Mouse (Mus musculus) cerebellum, adult 11 months (tissue): ENCODE data around the gene Cand1.

Source experiments
- DNase-seq: peaks from one replicate; pipeline ENCODE4 v3.0.0; 2022

Gene Cand1

GRCm38 (mm10) chr10:119206309-119206932 is 33.4 kb downstream of the Cand1 start:
- DNase-seq: no peak

- DNase-seq: no peak
Observed at GRCm38 (mm10) chr10:119205229-119205628, 34.6 kb downstream of the Cand1 start.

GRCm38 (mm10) chr10:119204334-119204946 is 35.4 kb downstream of the Cand1 start:
- no peak for DNase-seq

- no peak for DNase-seq
Observed at GRCm38 (mm10) chr10:119199864-119200263, 40.0 kb downstream of the Cand1 start.

- no peak for DNase-seq
Observed at GRCm38 (mm10) chr10:119198186-119198880, 41.5 kb downstream of the Cand1 start.

GRCm38 (mm10) chr10:119197621-119198150 is 42.2 kb downstream of the Cand1 start:
- DNase-seq: no peak

DNA sequence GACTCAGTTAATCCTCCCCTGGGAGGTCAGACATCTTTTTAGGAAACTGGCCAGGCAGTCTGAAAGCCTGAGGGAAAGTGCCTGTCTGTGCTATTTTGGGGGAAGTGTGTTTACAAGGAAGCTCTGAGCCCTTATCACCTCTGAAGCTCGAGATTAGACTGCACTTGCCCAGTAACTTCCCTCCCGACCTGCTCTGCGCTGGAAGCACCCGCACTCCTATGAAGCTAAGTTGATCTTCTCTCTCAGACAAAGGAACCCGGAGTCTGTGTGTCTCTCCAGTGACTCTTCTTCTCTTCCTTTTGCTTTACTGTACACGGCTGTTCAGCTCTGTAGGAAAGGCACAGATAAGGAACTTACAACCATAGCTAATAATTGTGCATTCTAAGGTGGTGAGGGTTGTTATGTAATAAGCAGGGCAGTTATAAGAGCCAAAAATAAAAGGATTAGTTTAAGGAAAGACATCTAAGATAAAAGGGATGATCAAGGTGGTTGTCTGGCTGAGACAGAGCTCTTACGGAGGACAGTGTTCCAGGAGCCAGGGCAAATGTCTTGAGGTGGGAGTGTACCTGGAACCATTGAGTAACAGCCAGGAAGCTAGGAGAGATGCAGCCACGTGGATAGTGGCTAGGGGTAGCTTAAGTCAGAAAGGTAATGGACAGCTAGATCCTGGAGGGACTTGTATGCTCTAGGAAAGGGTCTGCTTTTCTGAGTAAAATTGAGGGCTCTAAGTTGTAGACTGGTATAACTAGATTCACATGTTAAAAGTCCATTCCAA is 47.1 kb downstream of the Cand1 start:
- DNase-seq: no peak

DNA sequence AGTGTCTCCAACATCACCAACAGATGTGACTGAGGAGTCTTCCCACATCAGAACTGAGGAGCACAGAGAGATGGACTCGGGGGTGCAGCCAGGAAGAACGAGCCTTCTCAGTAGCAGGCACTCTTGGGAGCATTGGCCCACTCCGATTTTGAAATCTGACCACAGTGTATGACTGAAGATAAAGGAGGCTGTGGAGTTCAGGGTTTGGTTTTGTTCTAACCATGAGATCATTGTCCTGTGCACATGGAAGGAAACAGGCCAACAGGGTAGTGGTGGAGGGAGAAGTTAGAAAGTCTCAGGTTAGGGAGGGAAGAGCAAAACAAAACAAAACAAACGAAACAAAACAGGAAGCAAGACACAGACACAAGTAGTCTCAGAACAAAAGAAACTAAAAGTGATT is 52.1 kb downstream of the Cand1 start:
- no peak for DNase-seq

GRCm38 (mm10) chr10:119169656-119170055 is 70.2 kb downstream of the Cand1 start:
- no peak for DNase-seq

DNA sequence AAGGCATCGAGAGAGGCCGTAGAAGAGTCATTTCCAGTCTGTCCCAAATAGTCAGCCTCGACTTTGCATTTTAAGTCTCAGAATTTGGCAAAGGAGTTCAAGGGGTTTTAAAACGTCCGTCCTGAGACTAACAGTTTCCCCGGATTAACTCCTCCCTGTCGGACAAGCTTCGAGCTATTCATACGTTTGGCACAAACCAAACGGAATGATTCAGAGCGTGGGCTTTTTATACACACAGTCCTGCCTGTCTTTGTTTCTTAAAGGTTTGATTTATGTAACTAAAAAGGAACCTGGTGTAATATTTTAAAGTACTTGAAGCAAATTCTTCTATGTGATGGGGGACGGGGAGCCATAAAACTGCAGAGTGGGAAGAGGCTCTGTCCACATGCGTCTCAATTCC is 70.6 kb downstream of the Cand1 start:
- no peak for DNase-seq

DNA sequence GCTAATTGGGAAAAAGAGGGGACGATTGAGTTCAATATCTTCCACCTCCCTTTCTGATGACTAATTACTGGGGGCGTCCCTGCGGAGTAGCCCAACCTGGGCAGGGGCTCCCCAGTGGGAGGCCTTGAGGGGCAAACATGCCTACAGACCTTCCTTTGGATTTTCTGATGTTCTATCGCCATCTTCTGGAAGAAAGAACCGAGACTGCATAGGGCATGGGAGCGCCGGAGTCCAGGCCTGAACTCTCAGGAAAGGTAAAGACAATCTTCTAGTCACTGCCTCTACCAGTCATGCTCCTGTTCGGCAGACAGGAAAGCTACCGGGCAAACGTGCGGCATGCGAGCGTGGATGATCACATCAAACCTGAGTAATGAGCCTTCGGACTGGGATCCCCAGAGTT is 71.1 kb downstream of the Cand1 start:
- DNase-seq: no peak

- DNase-seq: no peak
Observed at GRCm38 (mm10) chr10:119167858-119168257, 72.0 kb downstream of the Cand1 start.

DNA sequence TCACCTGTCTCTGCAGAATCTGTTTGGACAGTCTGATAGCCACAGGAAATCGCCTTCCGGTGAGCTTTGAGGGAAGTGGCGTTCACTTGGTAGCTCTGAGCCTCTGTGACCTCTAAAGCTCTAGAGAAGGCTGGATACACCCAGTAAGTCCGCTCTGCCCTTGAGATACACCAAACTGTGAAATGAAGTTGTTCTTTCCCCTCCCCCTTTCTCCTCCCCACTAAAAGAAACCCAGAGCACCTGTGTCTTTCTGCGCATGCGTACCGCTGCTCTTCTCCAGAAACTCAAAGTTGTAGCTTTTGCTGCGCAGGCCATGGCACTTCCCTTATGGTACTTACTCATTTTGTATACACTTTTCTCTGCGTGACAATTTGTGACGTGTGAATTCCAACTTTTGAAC is 74.8 kb downstream of the Cand1 start:
- no peak for DNase-seq

- no peak for DNase-seq
Observed at GRCm38 (mm10) chr10:119161820-119162382, 78.0 kb downstream of the Cand1 start.

GRCm38 (mm10) chr10:119160161-119160560 is 79.7 kb downstream of the Cand1 start:
- no peak for DNase-seq

DNA sequence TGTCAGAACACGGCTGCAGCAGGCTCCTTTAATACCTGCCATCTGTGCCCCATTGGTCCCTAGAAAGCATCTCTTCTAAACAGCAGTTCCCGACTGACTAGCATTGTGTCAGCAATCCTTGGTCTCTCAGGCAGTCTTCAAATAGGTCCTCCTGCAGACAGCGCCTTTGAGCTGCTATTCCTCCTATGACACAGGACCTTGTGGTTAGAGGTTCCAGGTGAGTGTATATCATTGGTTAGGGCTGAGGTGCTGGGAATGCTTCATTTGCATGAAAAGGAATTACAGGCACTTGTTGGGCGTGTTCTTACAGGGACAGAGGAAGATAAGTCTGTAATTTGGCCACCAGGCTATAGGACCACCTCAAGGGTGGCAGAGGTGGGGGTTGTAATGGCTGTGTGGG is 90.6 kb downstream of the Cand1 start:
- no peak for DNase-seq
